In genomic region chr3:97512296-97512695, GRCm38 (mm10) we compare ENCODE assay signal across 10 mouse cellular contexts.
"Had no signal": no experiment of that assay in that cellular context is flagged by ENCODE, and none has a peak within 500 bp of the region (broad histone marks: within the 10 kb centered on the region; RNA-seq: fewer than 3 reads in every experiment).

No protein-coding gene starts in this region.

- ATAC-seq: midbrain, embryonic 13.5 days; midbrain, embryonic 15.5 days had no signal

- DNase-seq: lung, adult 18-20 months; lung, embryonic 14.5 days; lung, postnatal 10 days; lung, postnatal 36 days; right cerebral cortex, postnatal 14 days; thymus, adult 2 months; thymus, postnatal 25 days; thymus, postnatal 4 days had no signal
